Mouse (Mus musculus) layer of hippocampus, postnatal 36 days (tissue): ENCODE results near the gene Auts2. TPM values are rescaled to one million over a fixed set of nuclear protein-coding genes. Genes with fewer than 3 reads are reported as not detected.
"Not testable (repeated sequence)": the region's sequence is repeated elsewhere in the genome, so short reads cannot be mapped to it uniquely, and the experiment has no call there.

ENCODE experiments used
- DNase-seq, 2 experiments: peaks; one replicate each; pipeline ENCODE4 v3.0.0; 2022
- total RNA-seq, 2 experiments: library from RNA; stranded (reverse); gene quantifications; 2 replicates each; pipeline ENCODE4 v1.2.3; 2021

The Auts2 gene
- 100 to 1,000 TPM; 140 to 181 TPM for total RNA-seq

DNA sequence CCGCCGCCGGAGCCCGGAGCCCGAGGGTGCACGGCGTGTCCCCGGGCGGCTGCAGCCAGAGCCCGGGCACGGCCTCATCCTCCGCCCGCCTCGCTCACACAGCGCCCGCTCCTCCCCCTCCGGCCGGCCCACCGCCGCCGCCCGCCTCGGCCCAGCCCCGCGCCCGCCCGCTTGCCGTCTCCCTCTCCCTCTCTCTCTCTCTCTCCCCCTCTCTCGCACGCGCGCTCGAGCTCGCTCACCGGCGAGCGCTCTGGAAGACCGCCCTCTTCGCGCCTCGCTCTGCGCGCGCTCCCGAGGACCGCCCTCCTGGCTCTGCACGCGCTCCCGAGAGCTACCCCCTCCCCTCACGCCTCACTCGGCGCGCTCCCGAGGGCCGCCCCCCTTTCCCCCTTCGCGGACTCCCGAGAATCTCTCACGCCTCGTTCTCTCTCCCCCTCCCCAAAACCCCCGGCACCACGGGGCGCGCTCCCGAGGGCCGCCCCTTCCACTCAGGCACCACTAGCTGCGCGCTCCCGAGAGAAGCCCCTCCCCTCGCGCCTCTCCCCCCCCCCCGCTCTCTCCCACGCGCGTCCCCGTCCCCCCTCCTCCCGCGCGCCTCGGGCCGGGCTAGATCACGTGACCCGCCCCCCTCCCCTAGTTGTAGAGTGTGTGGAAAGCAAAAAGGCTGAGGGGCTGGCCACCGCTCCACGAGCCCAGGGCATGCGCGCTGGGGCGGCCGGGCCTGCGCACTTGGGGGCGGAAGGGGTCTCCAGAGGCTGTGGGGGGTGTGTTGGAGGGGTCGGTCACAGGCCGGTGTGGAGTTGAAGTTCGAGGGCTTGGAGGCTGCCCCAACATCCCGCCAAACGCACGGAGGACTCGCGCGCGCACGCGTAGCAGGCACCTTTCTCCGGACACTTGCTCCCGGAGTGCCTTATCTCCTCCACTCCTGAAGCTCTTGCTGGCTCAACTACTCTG, at the start of gene Auts2:
TSS of gene Auts2 (minus strand) at position 227 of the 954 bp plus-strand sequence.
- DNase-seq, result peak; percentile 87 to 88

DNA sequence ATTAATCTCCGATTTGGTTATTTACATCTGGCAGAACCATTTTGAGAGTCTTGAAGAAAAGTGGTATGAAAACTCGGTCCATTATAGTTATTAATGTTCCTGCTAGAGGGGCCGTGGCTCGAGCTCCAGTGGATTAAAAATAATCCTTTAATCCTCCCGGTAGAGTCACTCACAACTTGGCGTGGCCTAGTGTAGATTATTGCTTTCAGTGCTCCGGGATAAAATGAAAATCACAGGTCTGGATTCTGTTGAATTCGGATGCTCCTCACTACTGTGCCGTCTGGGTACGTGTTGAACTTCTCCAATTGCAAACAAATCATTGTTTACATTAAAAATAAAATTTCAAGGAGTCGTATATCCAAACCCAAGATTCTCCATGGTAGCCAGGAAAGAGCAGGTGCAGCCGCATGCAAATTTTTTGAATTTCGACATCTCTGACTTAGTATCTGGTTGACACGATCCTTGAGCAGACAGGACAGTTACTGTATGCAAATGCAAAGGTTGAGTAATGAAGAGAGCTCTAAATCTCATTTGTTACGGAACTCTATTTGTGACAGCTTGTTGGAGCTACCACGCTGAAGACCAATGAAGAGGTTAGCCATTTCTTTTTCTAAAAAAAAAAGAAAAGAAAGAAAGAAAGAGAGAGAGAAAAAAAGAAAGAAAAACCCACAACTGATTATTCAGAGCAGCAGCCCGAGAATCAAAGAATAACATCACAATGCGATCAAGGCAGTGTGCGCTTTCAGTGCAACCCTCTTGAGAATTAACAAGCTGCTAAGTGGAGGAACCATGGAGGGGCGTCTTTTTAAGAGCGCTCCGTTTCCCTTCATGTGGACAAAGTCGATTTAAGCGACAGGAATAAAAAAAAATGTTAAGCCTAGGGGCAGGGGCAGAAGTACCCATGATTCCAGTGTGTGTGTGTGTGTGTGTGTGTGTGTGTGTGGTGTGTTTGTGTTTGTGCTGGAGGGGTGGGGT, 48.9 kb upstream of the Auts2 start:
- DNase-seq, result no peak

DNA sequence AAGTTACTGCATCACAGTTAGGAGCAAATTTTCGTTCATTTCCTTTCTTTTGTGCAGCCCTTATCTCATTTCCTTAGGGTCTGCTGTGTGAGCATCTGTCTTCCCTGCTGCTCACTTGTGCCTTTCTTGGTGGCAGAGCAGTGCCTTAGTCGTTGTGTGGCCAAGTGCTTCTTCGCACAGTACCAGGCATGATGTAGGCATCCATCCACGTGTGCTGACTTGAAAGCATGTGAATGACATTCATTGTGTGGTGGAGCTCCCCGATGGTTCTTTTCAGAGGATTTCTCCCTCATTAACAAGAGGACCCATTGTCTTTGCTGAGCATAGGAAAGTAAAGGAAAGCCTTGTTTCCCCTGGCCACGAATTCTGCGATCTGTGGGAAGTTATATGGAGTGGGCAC, 36.6 kb upstream of the Auts2 start:
- peak in 1 of 2 experiments; percentile 7 for DNase-seq

DNA sequence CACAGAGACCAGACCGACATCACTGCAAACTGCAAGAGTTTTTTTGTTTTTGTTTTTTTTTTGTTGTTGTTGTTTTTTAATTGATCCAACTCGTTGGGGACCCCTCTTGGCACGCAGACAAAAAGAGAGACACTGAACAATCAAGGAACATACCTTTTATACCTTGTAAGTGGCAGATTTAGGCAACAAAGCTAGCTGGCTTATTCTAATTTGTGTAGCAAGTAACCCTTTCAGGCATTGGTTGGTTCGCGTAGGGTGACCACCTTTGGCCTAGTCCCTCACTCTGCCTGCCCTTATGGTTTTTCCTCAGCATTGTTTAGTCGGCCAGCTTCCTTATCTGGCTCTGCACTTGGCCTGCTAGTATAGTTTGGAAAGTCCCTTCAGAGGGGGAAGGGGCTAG, 17.6 kb upstream of the Auts2 start:
- not testable (repeated sequence) for DNase-seq

DNA sequence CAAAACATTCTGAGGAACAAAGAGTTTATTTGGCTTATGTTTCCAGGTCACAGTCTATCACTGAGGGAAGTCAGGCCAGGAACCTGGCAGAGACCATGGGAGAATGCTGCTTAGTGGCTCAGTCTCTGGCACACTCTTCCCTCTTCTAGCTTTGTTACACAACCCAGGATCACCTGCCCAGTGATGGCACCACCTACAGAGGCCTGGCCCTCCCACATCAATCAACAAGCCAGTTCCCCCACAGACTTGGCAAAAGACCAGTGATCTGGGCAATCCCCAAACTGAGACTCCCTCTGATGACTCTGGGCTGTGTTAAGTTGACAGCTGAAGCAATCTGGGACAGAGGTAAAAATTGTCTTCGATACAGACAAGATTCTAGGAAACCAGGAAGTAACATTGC, 2.6 kb upstream of the Auts2 start:
- DNase-seq, result no peak

DNA sequence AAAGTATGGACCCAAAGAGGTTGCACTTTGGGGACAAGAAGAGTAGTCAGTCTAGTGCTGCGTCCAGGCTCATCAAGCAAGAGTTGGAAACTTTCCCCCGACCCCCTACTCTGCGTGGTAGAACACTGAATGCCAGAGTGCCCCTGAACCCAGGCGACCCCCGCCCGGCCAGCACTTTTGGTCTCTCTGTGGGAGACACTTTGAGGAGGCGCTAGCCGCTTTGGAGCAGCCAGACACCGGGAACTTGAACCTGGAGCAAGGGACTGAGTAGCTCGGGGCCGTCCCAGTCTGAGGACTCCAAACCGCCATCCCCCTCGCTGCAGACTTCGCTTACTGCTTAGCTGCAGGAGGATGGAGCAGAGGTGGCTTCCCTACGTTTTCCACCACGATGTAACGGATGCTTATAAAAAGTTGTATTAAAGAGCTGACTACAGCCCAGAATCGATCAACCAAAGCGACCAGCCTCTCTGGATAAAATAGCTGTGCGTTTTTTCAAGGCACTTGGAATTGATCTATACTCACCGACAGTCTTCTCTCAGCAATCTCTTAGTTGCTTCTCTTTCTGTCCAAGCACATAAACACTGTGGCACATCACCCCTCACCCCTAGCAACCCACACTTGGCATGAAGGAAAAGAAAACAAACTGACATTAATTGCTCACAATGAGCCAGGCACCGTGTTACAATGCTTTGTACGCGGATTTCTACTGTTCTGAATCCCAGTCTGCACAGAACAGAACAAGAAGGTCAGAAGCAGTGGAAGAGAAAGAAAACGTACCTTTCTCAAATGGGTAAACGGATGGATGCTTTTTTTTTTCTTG, 1.2 kb upstream of the Auts2 start:
- peak in 1 of 2 experiments; percentile 25 for DNase-seq

DNA sequence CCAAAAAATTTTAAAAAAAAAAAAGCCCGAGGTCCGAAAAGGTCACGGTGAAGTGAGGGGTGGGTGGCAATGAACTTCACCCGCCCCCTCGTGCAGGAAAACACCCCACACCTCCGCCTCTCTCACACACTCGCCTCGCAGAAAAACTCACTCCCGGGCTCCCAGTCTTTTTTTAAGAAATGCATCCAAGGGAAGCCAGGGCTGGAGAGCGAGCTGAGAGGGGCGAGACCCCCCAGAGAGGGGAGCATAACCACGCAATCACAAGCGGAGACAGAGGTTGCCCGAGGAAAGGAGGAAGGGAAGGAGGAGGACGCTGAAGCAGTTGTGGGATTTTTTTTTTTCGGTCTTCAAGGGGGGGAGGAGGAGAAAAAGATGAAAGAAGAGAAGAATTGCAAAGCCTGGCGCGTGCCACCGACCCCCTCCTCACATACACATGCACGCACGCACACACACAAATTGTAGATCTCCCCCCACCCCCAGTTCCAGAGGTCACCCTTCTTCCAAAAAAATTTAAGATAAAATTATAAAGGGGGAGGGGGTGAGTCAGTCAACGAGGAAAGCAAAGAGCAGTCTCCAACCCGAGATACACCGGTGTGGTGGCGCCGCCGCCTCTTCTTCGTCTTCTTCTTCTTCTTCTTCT, 643 bp downstream of the Auts2 start:
- peak; percentile 30 to 35 for DNase-seq

DNA sequence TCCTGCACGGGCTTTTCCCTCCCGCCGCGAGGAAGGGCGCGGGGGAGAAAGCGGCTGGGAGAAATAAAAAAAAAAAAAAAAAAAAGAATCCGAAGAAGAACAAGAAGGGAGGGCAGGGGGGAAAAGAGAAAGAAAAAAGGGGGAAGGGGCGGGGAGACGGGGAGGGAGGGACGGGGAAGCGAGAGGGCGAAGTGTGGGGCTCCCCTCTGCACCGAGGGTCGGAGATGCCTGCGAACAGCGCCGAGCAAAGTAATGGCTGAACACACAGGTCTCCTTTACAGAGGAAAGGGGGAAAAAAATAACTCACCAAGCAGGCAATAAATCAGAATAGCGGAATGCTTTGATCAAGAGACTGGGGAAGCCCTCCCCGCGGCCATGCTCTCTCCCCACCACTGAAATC, 1.2 kb downstream of the Auts2 start:
- DNase-seq, result no peak

DNA sequence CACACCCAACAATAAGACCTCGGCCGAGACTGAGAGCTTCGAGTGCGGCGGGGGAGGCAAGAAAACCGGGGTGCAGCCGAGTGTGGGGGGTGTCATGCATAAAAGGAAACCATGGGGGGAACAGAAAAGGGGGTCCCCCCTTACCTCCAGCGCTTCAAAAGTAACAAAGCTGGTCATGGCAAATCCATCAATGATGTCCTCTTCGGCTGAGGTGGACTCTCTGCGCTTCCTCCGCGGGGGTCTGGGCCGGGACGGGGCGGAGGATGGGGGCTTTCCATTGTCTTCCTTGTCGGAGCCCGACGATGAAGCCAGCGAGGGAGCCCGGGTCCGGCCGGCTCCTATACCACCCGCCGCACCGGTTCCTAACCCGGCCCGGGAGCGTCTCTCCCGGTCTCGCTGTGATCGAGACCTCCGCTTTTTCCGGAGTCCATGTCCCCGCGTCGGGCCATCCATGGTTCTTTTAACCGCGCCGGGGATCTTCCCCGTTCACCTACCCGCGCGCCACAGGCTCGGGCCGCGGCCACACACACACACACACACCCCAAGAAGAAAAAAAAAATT, 1.7 kb downstream of the Auts2 start:
- peak; percentile 23 to 30 for DNase-seq

DNA sequence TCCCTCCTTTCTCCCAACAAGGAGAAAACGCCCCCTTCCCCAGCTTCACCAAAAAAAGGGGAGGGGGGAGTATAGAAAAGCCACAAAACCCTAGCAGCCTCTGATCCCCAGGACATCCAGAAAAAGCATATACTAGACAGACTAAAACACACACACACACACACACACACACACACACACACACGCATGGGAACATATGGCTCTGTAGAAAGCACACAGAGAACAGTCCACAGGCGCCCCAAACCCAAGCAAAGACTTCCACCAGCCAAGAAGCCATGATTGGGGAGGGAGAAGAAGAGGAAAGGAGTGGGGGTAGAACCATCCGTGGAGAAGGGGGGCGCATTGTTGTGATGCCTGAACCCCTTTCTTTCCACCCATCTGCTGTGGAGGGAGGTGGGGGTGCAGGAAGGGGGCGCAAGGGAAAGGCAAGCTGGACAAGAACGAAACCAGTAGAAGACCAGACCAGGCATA, 2.3 kb downstream of the Auts2 start:
- peak; percentile 14 to 29 for DNase-seq

DNA sequence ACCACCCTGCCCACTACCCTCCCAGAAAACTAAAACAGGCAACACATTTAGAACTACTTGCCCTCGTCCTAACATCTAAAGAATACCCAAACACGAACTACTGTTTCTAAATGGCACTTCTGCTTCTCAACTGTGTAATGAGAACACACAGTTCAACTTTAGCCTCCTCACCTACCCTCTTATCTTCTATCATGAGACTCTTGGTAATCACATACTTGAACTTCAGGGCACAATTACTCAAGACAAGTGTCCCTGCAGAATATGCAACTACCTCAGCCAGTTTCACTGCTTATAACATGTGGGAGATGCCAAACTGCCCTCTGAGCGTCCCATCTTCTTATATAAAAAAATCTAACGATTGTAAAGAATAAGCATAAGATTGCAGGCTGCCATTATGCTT, 5.7 kb downstream of the Auts2 start:
- DNase-seq, result no peak

DNA sequence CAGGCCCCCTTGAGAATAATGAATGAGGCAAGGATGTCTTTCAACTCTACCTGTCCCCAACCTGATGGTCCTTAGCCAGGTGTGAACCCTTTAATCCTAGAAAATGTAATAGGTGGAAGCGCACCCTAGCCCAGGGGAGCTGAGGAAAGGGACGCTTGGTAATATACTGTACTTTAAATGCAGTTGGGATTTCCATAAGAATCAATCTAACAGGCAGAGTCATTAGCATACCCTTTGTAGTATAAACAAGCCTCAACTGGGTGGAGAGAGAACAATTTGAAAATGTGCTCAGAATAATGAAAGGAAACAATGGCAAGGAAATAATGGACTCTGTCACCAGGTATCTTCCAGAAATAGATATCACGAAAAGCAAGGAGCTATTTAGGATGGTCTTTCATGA, 16.7 kb downstream of the Auts2 start:
- no peak for DNase-seq

DNA sequence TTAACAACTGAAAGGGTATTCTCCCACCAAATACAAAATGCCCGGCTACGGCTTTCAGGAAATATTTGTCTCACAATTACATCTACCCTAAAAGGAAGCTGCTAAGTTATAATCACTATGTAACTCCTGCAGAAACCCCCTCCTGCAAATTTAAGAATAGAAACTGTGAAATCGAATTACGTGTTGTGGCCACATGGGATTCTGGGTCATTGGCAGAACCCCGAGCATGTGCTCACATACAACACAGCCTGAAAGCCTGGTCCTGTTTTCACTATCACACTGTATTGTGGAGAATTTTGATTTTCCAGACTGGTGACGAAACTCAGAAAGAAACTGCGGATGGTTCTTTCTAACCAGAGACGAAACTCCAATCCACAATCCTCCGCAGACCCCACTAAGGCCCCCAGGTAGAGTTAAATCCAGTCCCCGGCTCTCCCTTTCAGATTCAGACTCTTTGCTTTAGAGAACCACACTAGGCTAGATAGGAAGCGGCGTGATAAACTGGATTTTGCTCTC, 21.7 kb downstream of the Auts2 start:
- no peak for DNase-seq

DNA sequence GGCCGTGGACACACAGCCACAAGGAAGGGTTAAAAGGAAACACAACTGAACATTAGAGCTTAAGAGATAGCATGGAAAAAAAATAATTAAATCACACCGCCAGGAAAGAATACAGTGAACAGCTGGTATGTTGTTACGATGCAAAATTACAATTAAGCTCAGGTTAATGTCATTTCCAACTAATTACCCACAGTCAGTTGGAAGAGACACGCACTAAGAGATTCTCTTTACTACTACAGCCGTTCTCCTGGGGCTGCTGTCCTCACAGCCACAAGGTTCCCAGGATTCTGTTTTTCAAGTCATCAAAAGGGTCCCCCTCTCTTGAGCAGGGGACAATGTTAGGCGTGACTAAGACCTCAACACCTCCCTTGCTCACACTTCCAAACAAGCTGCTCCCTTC, 25.3 kb downstream of the Auts2 start:
- DNase-seq, result no peak

DNA sequence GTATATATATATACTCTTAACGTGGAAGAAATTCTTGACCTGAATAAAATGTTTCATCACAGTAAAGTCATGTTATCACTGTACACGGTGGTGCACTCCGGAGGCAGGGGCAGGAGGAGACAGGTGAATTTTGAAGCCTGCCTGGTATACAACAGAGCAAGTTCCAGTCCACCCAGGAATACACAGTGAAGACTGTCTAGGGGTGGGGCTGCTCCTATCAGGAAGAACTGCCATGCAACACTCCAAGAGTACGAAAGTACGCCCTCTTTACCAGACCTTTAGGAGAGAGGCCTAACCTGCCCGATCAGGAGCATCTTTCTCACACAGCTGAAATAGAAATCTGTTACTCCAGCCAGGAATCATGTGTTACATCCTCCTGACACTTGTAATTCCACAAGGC, 28.6 kb downstream of the Auts2 start:
- DNase-seq, result no peak

DNA sequence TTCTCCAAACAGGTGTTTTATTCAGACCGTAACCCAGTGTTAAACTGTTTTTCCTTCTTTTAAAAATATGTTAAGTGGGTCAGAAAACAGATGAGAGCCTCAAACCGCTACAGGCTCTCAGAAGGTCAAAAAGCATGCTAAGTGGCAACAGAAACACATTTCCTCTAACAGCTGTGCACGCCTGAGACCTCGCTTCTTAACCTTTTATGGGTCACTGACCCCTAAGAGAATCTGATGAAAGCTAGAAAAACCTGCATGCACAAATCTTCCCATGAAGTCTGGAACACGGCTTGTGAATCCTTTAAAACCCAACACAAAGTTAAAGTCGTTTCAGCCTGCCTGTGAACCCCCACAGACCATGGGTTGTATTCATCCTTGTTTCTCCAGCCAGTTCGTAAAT, 29.9 kb downstream of the Auts2 start:
- DNase-seq, result no peak

DNA sequence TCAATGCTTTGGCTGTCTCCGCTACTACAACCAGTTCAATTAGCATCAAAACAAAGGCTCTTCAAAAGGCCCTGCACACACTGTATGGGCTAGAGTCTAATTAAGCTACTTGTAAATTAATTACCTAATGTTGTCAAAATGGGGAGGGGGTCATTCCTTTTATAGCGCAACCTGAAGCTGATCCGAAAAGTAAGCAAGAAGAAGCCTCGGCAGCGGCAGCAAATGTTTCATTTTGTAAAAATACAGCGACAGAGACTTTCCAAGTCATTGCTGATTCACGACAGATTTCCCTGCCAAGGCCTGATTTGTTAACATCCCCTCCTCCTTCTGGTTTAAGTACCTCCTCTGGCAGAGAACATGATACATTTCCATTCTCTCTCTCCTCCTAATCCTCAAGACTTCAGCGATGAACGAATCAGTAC, 33.7 kb downstream of the Auts2 start:
- peak in 1 of 2 experiments; percentile 15 for DNase-seq

DNA sequence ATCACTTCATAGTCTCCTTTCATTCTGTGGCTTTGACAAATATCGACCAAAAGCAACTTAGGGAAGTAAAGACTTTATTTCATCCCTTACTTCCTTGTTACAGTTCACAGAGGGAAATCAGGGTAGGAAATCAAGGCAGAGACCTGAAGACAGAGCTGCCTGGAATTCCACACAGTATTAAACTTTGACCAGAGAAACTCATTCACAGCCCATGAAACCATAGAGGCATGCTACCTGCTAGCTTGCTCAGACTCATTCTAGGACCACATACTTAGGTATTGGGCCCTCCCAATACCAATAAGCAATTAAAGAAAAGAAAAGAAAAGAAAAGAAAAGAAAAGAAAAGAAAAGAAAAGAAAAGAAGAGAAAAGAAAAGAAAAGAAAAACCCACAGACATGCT, 38.3 kb downstream of the Auts2 start:
- no peak for DNase-seq

DNA sequence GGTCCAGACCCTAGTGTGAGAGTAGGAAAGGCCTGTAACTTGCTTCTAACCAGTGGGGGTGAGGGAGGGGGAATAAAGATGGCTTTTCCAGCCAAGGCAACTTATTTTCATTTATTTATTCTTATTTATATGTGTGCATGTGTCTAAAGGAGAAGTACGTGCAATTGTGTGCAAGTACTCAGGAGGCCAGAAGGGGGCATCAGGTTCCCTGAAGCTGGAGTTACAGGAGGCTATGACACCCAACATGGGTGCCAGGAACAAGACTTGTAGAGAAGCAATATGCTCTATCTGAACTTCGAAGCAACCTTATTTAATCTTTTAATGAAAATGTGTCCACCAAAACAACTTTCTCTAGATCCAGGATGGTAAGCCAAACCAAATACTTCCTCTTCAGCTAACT, 39.7 kb downstream of the Auts2 start:
- no peak for DNase-seq

DNA sequence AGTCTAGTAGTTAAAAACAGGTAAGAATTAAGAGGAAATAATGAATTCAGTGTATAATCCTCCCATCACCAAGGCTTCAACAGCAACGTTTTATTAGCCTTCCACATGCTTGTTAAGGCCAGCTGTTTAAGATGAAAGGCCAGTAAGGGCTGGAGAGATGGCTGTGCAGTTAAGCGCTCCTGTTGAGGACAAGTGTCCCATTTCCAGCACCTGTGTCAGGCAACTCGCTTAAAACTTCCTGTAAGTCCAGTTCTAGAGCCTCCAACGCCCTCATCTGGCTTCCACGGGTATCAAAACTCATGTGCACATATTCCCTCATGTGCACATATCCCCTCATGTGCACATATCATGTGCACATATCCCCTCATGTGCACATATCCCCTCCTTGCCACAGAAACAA, 41.1 kb downstream of the Auts2 start:
- no peak for DNase-seq

DNA sequence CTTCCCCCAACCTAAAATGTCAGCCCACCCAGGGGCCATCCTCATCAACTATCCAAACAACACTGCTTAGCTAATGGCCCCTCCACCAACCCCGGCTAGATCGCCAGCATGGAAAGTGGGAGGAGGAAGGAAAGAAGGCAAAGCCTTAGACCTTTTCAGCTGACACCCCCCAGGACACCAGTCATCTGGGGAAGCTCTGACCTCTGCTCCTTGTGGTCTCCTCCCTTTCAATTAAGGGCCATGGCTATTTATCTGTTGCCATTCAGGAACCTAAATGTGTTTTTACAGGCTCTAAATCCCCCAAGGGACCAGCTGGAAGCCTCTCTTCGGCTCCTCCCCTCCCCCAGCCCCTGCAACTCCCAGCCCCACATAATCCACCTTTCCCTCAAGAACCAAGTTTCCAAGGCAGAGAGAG, 42.3 kb downstream of the Auts2 start:
- no peak for DNase-seq
